Mouse (Mus musculus): Measurements from ENCODE around the gene Chst13. TPM values are rescaled to one million over a fixed set of nuclear protein-coding genes. Genes with fewer than 3 reads are reported as not detected.

The Chst13 gene
- total and polyA plus RNA-seq, 2 experiments from 2014 or later: not detected

- no peak overlapping the region for H3K4me3 ChIP-seq (ENCODE audit: low read depth, low read length)
- 76% methylated on average over 6 of the region's 6 CpGs for WGBS
These were observed 18.5 kb downstream of the Chst13 start for GRCm38 (mm10) chr6:90306315-90306975.

GRCm38 (mm10) chr6:90300919-90301318 is 24.1 kb downstream of the Chst13 start, which contains the start of gene BC048671:
TSS of gene BC048671 (plus strand) at chr6:90301219.
- H3K4me2 ChIP-seq (ENCODE audit: low read depth, low read length): no peak within 1 kb of the TSS
- TF ChIP-seq EP300 (IDR thresholded peaks at IDR 0.05; ENCODE audit: low read depth) (no peak), CTCF (IDR thresholded peaks at IDR 0.05; ENCODE audit: low read depth) (no peak)
- no peak within 1 kb of the TSS for H3K9ac ChIP-seq (replicated peaks; ENCODE audit: low read depth, low read length)
- DNase-seq (ENCODE audit: low spot score) (no peak), ATAC-seq (ENCODE audit: insufficient read depth, low read depth) (no peak)
- no peak within 1 kb of the TSS for H3K27ac ChIP-seq (ENCODE audit: low read depth)
- H3K27me3 ChIP-seq (ENCODE audit: control insufficient read depth, insufficient read depth, low read length): no peaks in the 10 kb centered on the region
- H3K9me3 ChIP-seq (replicated peaks; ENCODE audit: control insufficient read depth, low read length): no peaks in the 10 kb centered on the region
- no peaks in the 10 kb centered on the region for H3K4me1 ChIP-seq (ENCODE audit: control insufficient read depth, insufficient read depth)
- H3K4me3 ChIP-seq (ENCODE audit: low read depth, low read length): no peak within 1 kb of the TSS
- 71% methylated on average over 1 of the region's 1 CpGs for WGBS
- H3K36me3 ChIP-seq (replicated peaks; ENCODE audit: control insufficient read depth, insufficient read depth, low read length): no peaks in the 10 kb centered on the region

More at GRCm38 (mm10) chr6:90306315-90306975, 18.5 kb downstream of the Chst13 start:
- H3K9me3 ChIP-seq (replicated peaks; ENCODE audit: control insufficient read depth, low read length): no peaks in the 10 kb centered on the region; the same call in 1 of the 2 replicates
- no peak overlapping the region for H3K9ac ChIP-seq (replicated peaks; ENCODE audit: low read depth, low read length)
- H3K4me2 ChIP-seq (ENCODE audit: low read depth, low read length): no peak overlapping the region
- no peaks in the 10 kb centered on the region for H3K4me1 ChIP-seq (ENCODE audit: control insufficient read depth, insufficient read depth)
- ATAC-seq (ENCODE audit: insufficient read depth, low read depth) (no peak), DNase-seq (ENCODE audit: low spot score) (no peak)
- TF ChIP-seq CTCF (IDR thresholded peaks at IDR 0.05; ENCODE audit: low read depth) (no peak), EP300 (IDR thresholded peaks at IDR 0.05; ENCODE audit: low read depth) (no peak)
- no peaks in the 10 kb centered on the region for H3K27me3 ChIP-seq (ENCODE audit: control insufficient read depth, insufficient read depth, low read length)
- no peak overlapping the region for H3K27ac ChIP-seq (ENCODE audit: low read depth)
- H3K36me3 ChIP-seq (replicated peaks; ENCODE audit: control insufficient read depth, insufficient read depth, low read length): no peaks in the 10 kb centered on the region

GRCm38 (mm10) chr6:90288265-90288664 is 36.7 kb downstream of the Chst13 start:
- H3K27me3 ChIP-seq (ENCODE audit: control insufficient read depth, insufficient read depth, low read length): no peaks in the 10 kb centered on the region
- H3K4me2 ChIP-seq (ENCODE audit: low read depth, low read length): no peak overlapping the region
- no peak overlapping the region for H3K4me3 ChIP-seq (ENCODE audit: low read depth, low read length)
- DNase-seq (ENCODE audit: low spot score) (no peak), ATAC-seq (ENCODE audit: insufficient read depth, low read depth) (no peak)
- H3K9me3 ChIP-seq (replicated peaks; ENCODE audit: control insufficient read depth, low read length): no peaks in the 10 kb centered on the region
- WGBS: 55% methylated on average over 12 of the region's 12 CpGs
- no peak overlapping the region for H3K27ac ChIP-seq (ENCODE audit: low read depth)
- no peaks in the 10 kb centered on the region for H3K4me1 ChIP-seq (ENCODE audit: control insufficient read depth, insufficient read depth)
- H3K36me3 ChIP-seq (replicated peaks; ENCODE audit: control insufficient read depth, insufficient read depth, low read length): no peaks in the 10 kb centered on the region
- H3K9ac ChIP-seq (replicated peaks; ENCODE audit: low read depth, low read length): no peak overlapping the region
- TF ChIP-seq CTCF (IDR thresholded peaks at IDR 0.05; ENCODE audit: low read depth) (peak; percentile 28; the same call in 1 of the 2 replicates), EP300 (IDR thresholded peaks at IDR 0.05; ENCODE audit: low read depth) (no peak)

Other genes starting within 250 kb of the Chst13 start
- gene Vmn1r49, start 246.7 kb downstream of the Chst13 start, total RNA-seq (2014; rRNA removed; ENCODE audit: low replicate concordance): not detected in 2 replicates
- not detected in 2 replicates for gene Vmn1r49, start 246.7 kb downstream of the Chst13 start, polyA plus RNA-seq (2015; fragmentation: Nextera tagmentation; extraction: Ambion mirVana)
- gene Vmn1r50, start 223.8 kb downstream of the Chst13 start, total RNA-seq (2014; rRNA removed; ENCODE audit: low replicate concordance): not detected in 2 replicates
- gene Vmn1r50, start 223.8 kb downstream of the Chst13 start, polyA plus RNA-seq (2015; fragmentation: Nextera tagmentation; extraction: Ambion mirVana): not detected in 2 replicates
- not detected in 2 replicates for gene Vmn1r51, start 202.6 kb downstream of the Chst13 start, total RNA-seq (2014; rRNA removed; ENCODE audit: low replicate concordance)
- gene Vmn1r51, start 202.6 kb downstream of the Chst13 start, polyA plus RNA-seq (2015; fragmentation: Nextera tagmentation; extraction: Ambion mirVana): not detected in 2 replicates
- not detected in 2 replicates for gene Vmn1r52, start 150.4 kb downstream of the Chst13 start, total RNA-seq (2014; rRNA removed; ENCODE audit: low replicate concordance)
- not detected in 2 replicates for gene Vmn1r52, start 150.4 kb downstream of the Chst13 start, polyA plus RNA-seq (2015; fragmentation: Nextera tagmentation; extraction: Ambion mirVana)
- not detected in 2 replicates for gene V1ra8, start 122.4 kb downstream of the Chst13 start, total RNA-seq (2014; rRNA removed; ENCODE audit: low replicate concordance)
- not detected in 2 replicates for gene V1ra8, start 122.4 kb downstream of the Chst13 start, polyA plus RNA-seq (2015; fragmentation: Nextera tagmentation; extraction: Ambion mirVana)
- not detected in 2 replicates for gene Vmn1r53, start 100.7 kb downstream of the Chst13 start, total RNA-seq (2014; rRNA removed; ENCODE audit: low replicate concordance)
- gene Vmn1r53, start 100.7 kb downstream of the Chst13 start, polyA plus RNA-seq (2015; fragmentation: Nextera tagmentation; extraction: Ambion mirVana): not detected in 2 replicates
- not detected in 2 replicates for gene Vmn1r54, start 78.9 kb downstream of the Chst13 start, total RNA-seq (2014; rRNA removed; ENCODE audit: low replicate concordance)
- not detected in 2 replicates for gene Vmn1r54, start 78.9 kb downstream of the Chst13 start, polyA plus RNA-seq (2015; fragmentation: Nextera tagmentation; extraction: Ambion mirVana)
- gene BC048671, start 24.0 kb downstream of the Chst13 start, total RNA-seq (2014; rRNA removed; ENCODE audit: low replicate concordance): not detected in 2 replicates
- gene BC048671, start 24.0 kb downstream of the Chst13 start, polyA plus RNA-seq (2015; fragmentation: Nextera tagmentation; extraction: Ambion mirVana): not detected in 2 replicates
- not detected in 2 replicates for gene Uroc1, start 8.1 kb upstream of the Chst13 start, total RNA-seq (2014; rRNA removed; ENCODE audit: low replicate concordance)
- not detected in 2 replicates for gene Uroc1, start 8.1 kb upstream of the Chst13 start, polyA plus RNA-seq (2015; fragmentation: Nextera tagmentation; extraction: Ambion mirVana)
- 21.9 and 40.3 TPM in 2 replicates for gene Zxdc, start 44.3 kb upstream of the Chst13 start, total RNA-seq (2014; rRNA removed; ENCODE audit: low replicate concordance)
- 5.0 and 5.2 TPM in 2 replicates for gene Zxdc, start 44.3 kb upstream of the Chst13 start, polyA plus RNA-seq (2015; fragmentation: Nextera tagmentation; extraction: Ambion mirVana)
- not detected in 2 replicates for gene Cfap100, start 103.6 kb upstream of the Chst13 start, total RNA-seq (2014; rRNA removed; ENCODE audit: low replicate concordance)
- 0.04 and 0.27 TPM in 2 replicates for gene Cfap100, start 103.6 kb upstream of the Chst13 start, polyA plus RNA-seq (2015; fragmentation: Nextera tagmentation; extraction: Ambion mirVana)
- 56.9 and 74.5 TPM in 2 replicates for gene Klf15, start 137.4 kb upstream of the Chst13 start, total RNA-seq (2014; rRNA removed; ENCODE audit: low replicate concordance)
- 15.6 and 23.4 TPM in 2 replicates for gene Klf15, start 137.4 kb upstream of the Chst13 start, polyA plus RNA-seq (2015; fragmentation: Nextera tagmentation; extraction: Ambion mirVana)
- gene Aldh1l1, start 161.2 kb upstream of the Chst13 start, total RNA-seq (2014; rRNA removed; ENCODE audit: low replicate concordance): 5.9 and 7.7 TPM in 2 replicates
- gene Aldh1l1, start 161.2 kb upstream of the Chst13 start, polyA plus RNA-seq (2015; fragmentation: Nextera tagmentation; extraction: Ambion mirVana): 2.3 and 2.8 TPM in 2 replicates